Mouse (Mus musculus) heart, embryonic 16.5 days (tissue): ENCODE results near the gene Olfr1281. TPM values are rescaled to one million over a fixed set of nuclear protein-coding genes. Genes with fewer than 3 reads are reported as not detected.

ENCODE experiments used
- polyA plus RNA-seq: library from polyadenylated mRNA; unstranded; fragments of >200 nt; fragmentation: Nextera tagmentation; extraction: Ambion mirVana; gene quantifications from 2 replicates; pipeline ENCODE4 v1.2.1, GENCODE M21; 2015

The Olfr1281 gene
- polyA plus RNA-seq, 1 experiment from 2014 or later: not detected

Other genes with a start within 250 kb of the Olfr1281 start
- not detected in 2 replicates for gene Gm13941, start 220.5 kb upstream of the Olfr1281 start, polyA plus RNA-seq
- not detected in 2 replicates for gene Gm15130, start 173.6 kb upstream of the Olfr1281 start, polyA plus RNA-seq
- not detected in 2 replicates for gene 4930430A15Rik, start 96.9 kb upstream of the Olfr1281 start, polyA plus RNA-seq
- not detected in 2 replicates for gene Olfr1275, start 91.2 kb upstream of the Olfr1281 start, polyA plus RNA-seq
- not detected in 2 replicates for gene Olfr1276, start 72.0 kb upstream of the Olfr1281 start, polyA plus RNA-seq
- gene Olfr1277, start 52.4 kb upstream of the Olfr1281 start, polyA plus RNA-seq: not detected in 2 replicates
- gene Olfr1278, start 36.4 kb upstream of the Olfr1281 start, polyA plus RNA-seq: not detected in 2 replicates
- gene Olfr1279, start 25.9 kb upstream of the Olfr1281 start, polyA plus RNA-seq: not detected in 2 replicates
- not detected in 2 replicates for gene Olfr1280, start 12.5 kb upstream of the Olfr1281 start, polyA plus RNA-seq
- gene Olfr1282, start 9.6 kb downstream of the Olfr1281 start, polyA plus RNA-seq: not detected in 2 replicates
- not detected in 2 replicates for gene Olfr1283, start 40.3 kb downstream of the Olfr1281 start, polyA plus RNA-seq
- gene Olfr1284, start 49.0 kb downstream of the Olfr1281 start, polyA plus RNA-seq: not detected in 2 replicates
- not detected in 2 replicates for gene Olfr1286, start 96.6 kb downstream of the Olfr1281 start, polyA plus RNA-seq
- gene Olfr1287, start 122.6 kb downstream of the Olfr1281 start, polyA plus RNA-seq: not detected in 2 replicates
- gene Olfr1288, start 147.6 kb downstream of the Olfr1281 start, polyA plus RNA-seq: not detected in 2 replicates
- not detected in 2 replicates for gene Olfr1289, start 154.3 kb downstream of the Olfr1281 start, polyA plus RNA-seq
- gene Olfr1290, start 167.3 kb downstream of the Olfr1281 start, polyA plus RNA-seq: not detected in 2 replicates
- not detected in 2 replicates for gene Olfr1291-ps1, start 170.7 kb downstream of the Olfr1281 start, polyA plus RNA-seq
- gene Olfr1293-ps, start 198.7 kb downstream of the Olfr1281 start, polyA plus RNA-seq: not detected in 2 replicates
- gene Olfr1294, start 213.8 kb downstream of the Olfr1281 start, polyA plus RNA-seq: not detected in 2 replicates
- not detected in 2 replicates for gene Olfr1295, start 243.2 kb downstream of the Olfr1281 start, polyA plus RNA-seq